31 mouse cellular contexts compared by ENCODE assay signal in the genomic region with DNA sequence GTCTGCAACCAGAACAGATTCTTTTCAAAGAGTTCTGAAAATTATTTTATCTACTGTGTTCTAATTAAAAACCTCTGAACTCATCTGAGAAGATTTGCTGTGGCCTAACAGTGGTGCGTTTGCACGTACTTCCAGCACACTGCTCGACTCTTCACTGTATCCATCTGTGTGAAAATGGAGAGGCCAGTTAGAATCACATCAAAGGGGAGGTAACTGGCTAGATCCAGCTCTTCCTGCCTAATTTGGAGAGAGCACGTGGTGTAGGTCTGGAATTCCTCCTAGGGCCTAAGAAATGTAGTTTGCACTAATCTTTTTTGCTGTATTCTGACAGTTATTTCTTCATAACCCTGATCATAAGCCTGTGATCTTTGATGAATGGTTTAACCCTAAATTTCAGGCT.
DNase-seq lines count a peak whose midpoint lies in the region; ATAC-seq lines count a peak whose summit lies in the region.
"Had no signal": no experiment of that assay in that cellular context is flagged by ENCODE, and none has a peak within 500 bp of the region (broad histone marks: within the 10 kb centered on the region; RNA-seq: fewer than 3 reads in every experiment).

No protein-coding gene starts in this region.

- 48% methylated on average over 4 of the region's 4 CpGs for WGBS in forebrain, embryonic 14.5 days
- whole genome bisulfite sequencing in forebrain, embryonic 16.5 days = 42% methylated on average over 4 of the region's 4 CpGs
- WGBS in embryonic facial prominence, embryonic 14.5 days = 28% methylated on average over 4 of the region's 4 CpGs

- peaks cover 10% of the 10 kb centered on the region; the same call in 1 of the 2 replicates for H3K36me3 ChIP-seq in forebrain, embryonic 14.5 days (ENCODE audit: control insufficient read depth, insufficient read depth, low read length)
- H3K36me3 ChIP-seq in forebrain, embryonic 16.5 days (ENCODE audit: control insufficient read depth, insufficient read depth) = peaks cover 6% of the 10 kb centered on the region
- no peaks in the 10 kb centered on the region for H3K36me3 ChIP-seq in embryonic facial prominence, embryonic 14.5 days (ENCODE audit: control insufficient read depth, insufficient read depth, low read length)
- H3K36me3 ChIP-seq: embryonic facial prominence, embryonic 13.5 days; G1E; limb, embryonic 12.5 days; liver, embryonic 15.5 days had no signal

- no peak overlapping the region for H3K9ac ChIP-seq in forebrain, embryonic 14.5 days (ENCODE audit: low read length)
- no peak overlapping the region for H3K9ac ChIP-seq in forebrain, embryonic 16.5 days (replicated peaks; ENCODE audit: low read depth, low read length)
- H3K9ac ChIP-seq in embryonic facial prominence, embryonic 14.5 days (ENCODE audit: low read depth, low read length) = no peak overlapping the region
- H3K9ac ChIP-seq: embryonic facial prominence, embryonic 13.5 days; hindbrain, embryonic 13.5 days; limb, embryonic 12.5 days; liver, embryonic 15.5 days; lung, embryonic 14.5 days; neural tube, embryonic 13.5 days had no signal

- no peaks in the 10 kb centered on the region for H3K9me3 ChIP-seq in forebrain, embryonic 14.5 days (replicated peaks; ENCODE audit: control insufficient read depth, low read length)
- H3K9me3 ChIP-seq in forebrain, embryonic 16.5 days (ENCODE audit: control insufficient read depth, low read length) = no peaks in the 10 kb centered on the region
- 0 out of 2 replicates have a peak, but pooled peaks cover 3% of the 10 kb centered on the region for H3K9me3 ChIP-seq in embryonic facial prominence, embryonic 14.5 days (ENCODE audit: control insufficient read depth, low read length)
- H3K9me3 ChIP-seq: embryonic facial prominence, embryonic 13.5 days; hindbrain, embryonic 13.5 days; limb, embryonic 12.5 days; liver, embryonic 15.5 days; neural tube, embryonic 13.5 days had no signal

- no peaks in the 10 kb centered on the region for H3K27me3 ChIP-seq in forebrain, embryonic 14.5 days (replicated peaks; ENCODE audit: control insufficient read depth, insufficient read depth, low read length)
- no peaks in the 10 kb centered on the region for H3K27me3 ChIP-seq in forebrain, embryonic 16.5 days (replicated peaks; ENCODE audit: control insufficient read depth, insufficient read depth, low read length)
- H3K27me3 ChIP-seq in embryonic facial prominence, embryonic 14.5 days (replicated peaks; ENCODE audit: control insufficient read depth, insufficient read depth, low read length) = no peaks in the 10 kb centered on the region
- H3K27me3 ChIP-seq: embryonic facial prominence, embryonic 13.5 days; hindbrain, embryonic 13.5 days; limb, embryonic 12.5 days; liver, embryonic 15.5 days; neural tube, embryonic 13.5 days had no signal

- H3K4me1 ChIP-seq in forebrain, embryonic 14.5 days (ENCODE audit: control insufficient read depth, insufficient read depth, low read length) = no peaks in the 10 kb centered on the region
- H3K4me1 ChIP-seq in forebrain, embryonic 16.5 days (replicated peaks; ENCODE audit: control insufficient read depth, insufficient read depth, low read length) = peaks cover 7% of the 10 kb centered on the region
- no peaks in the 10 kb centered on the region for H3K4me1 ChIP-seq in embryonic facial prominence, embryonic 14.5 days (ENCODE audit: control insufficient read depth, insufficient read depth, low read length)
- H3K4me1 ChIP-seq: liver, embryonic 15.5 days had no signal

- no peak for ATAC-seq in forebrain, embryonic 14.5 days
- no peak for ATAC-seq in forebrain, embryonic 16.5 days
- no peak for ATAC-seq in embryonic facial prominence, embryonic 14.5 days (ENCODE audit: low read depth)

- H3K27ac ChIP-seq in forebrain, embryonic 14.5 days (ENCODE audit: low read depth, low read length) = no peak overlapping the region
- H3K27ac ChIP-seq in forebrain, embryonic 16.5 days (ENCODE audit: low read length) = no peak overlapping the region
- H3K27ac ChIP-seq in embryonic facial prominence, embryonic 14.5 days (replicated peaks; ENCODE audit: low read depth, low read length) = no peak overlapping the region
- H3K27ac ChIP-seq: embryonic facial prominence, embryonic 13.5 days; left cerebral cortex, adult 2 months; limb, embryonic 12.5 days; liver, embryonic 15.5 days; neural tube, embryonic 13.5 days; stomach, postnatal 0 days had no signal

- no peak overlapping the region for H3K4me3 ChIP-seq in forebrain, embryonic 14.5 days (ENCODE audit: low read depth, low read length)
- no peak overlapping the region for H3K4me3 ChIP-seq in forebrain, embryonic 16.5 days (replicated peaks; ENCODE audit: low read length)
- H3K4me3 ChIP-seq in embryonic facial prominence, embryonic 14.5 days (ENCODE audit: low read depth, low read length) = no peak overlapping the region
- H3K4me3 ChIP-seq: embryonic facial prominence, embryonic 13.5 days; hindbrain, embryonic 13.5 days; left cerebral cortex, adult 2 months; limb, embryonic 12.5 days; liver, embryonic 15.5 days; neural tube, embryonic 13.5 days had no signal

- H3K4me2 ChIP-seq in forebrain, embryonic 14.5 days (ENCODE audit: low read length) = no peak overlapping the region
- no peak overlapping the region for H3K4me2 ChIP-seq in forebrain, embryonic 16.5 days (ENCODE audit: low read length)
- H3K4me2 ChIP-seq in embryonic facial prominence, embryonic 14.5 days (ENCODE audit: low read depth, low read length) = no peak overlapping the region
- H3K4me2 ChIP-seq: embryonic facial prominence, embryonic 13.5 days; heart, embryonic 11.5 days; hindbrain, embryonic 13.5 days; limb, embryonic 12.5 days; liver, embryonic 15.5 days; lung, embryonic 14.5 days; neural tube, embryonic 13.5 days had no signal

- DNase-seq in embryo, embryonic 10.5 days (ENCODE audit: low spot score) = peak; percentile 27
- no peak for DNase-seq in embryo, embryonic 10 days (ENCODE audit: low spot score)
- peak; percentile 16 for DNase-seq in forebrain, embryonic 14.5 days (ENCODE audit: low spot score)
- peak; percentile 15 for DNase-seq in 3T3-L1 (ENCODE audit: low read depth, low spot score)
- peak; percentile 36 for DNase-seq in embryonic facial prominence, embryonic 14.5 days (ENCODE audit: low spot score)
- DNase-seq in cerebellum, postnatal 4 days (ENCODE audit: low spot score in 2 of 2) = no peak
- DNase-seq in kidney, postnatal 25 days = no peak
- DNase-seq: adrenal gland, adult 2 months; adrenal gland, postnatal 36 days; cerebellum, adult 2 months; cerebellum, postnatal 25 days; gastrocnemius, postnatal 25 days; heart, adult 18-20 months; heart, postnatal 4 days; kidney, adult 11 months; kidney, postnatal 14 days; lung, embryonic 14.5 days; lung, postnatal 14 days; right cerebral cortex, postnatal 4 days; thymus, adult 18-20 months; thymus, postnatal 36 days had no signal

Comparison
In these comparisons a context has a peak if more than half of its experiments do, and no peak if none do; other contexts are left out.
1. DNase-seq: peak in embryo, embryonic 10.5 days (single experiment), forebrain, embryonic 14.5 days (single experiment), 3T3-L1 (single experiment) and embryonic facial prominence, embryonic 14.5 days (single experiment); none in embryo, embryonic 10 days (single experiment), cerebellum, postnatal 4 days (0 of 2) and kidney, postnatal 25 days (0 of 2).